Mouse (Mus musculus): Measurements from ENCODE around the gene Btg1. TPM values are rescaled to one million over a fixed set of nuclear protein-coding genes. Genes with fewer than 3 reads are reported as not detected.

The Btg1 gene
- polyA plus RNA-seq, 1 experiment: 101 TPM

GRCm38 (mm10) chr10:96605168-96605567 lies 11.6 kb upstream of the Btg1 start:
- no peak overlapping the region for H3K4me3 ChIP-seq (ENCODE audit: insufficient read depth, low read depth, low read length)
- 95% methylated on average over 1 of the region's 1 CpGs for WGBS
- no peak for TF ChIP-seq CTCF (IDR thresholded peaks at IDR 0.05; ENCODE audit: insufficient read depth, low read depth, low read length)
- no peak for TF ChIP-seq POLR2A (IDR thresholded peaks at IDR 0.05; ENCODE audit: insufficient read depth, low read depth, low read length)

GRCm38 (mm10) chr10:96605856-96606255 lies 10.9 kb upstream of the Btg1 start:
- Histone ChIP-seq H3K27ac (ENCODE audit: insufficient read depth, low read depth, low read length) (no peak overlapping the region), H3K4me1 (ENCODE audit: control insufficient read depth, insufficient read depth, low read length) (no peaks in the 10 kb centered on the region), H3K4me3 (ENCODE audit: insufficient read depth, low read depth, low read length) (no peak overlapping the region)
- 90% methylated on average over 2 of the region's 2 CpGs for WGBS
- TF ChIP-seq CTCF (IDR thresholded peaks at IDR 0.05; ENCODE audit: insufficient read depth, low read depth, low read length) (no peak), POLR2A (IDR thresholded peaks at IDR 0.05; ENCODE audit: insufficient read depth, low read depth, low read length) (no peak)

More at GRCm38 (mm10) chr10:96605168-96605567, 11.6 kb upstream of the Btg1 start:
- Histone ChIP-seq H3K4me1 (ENCODE audit: control insufficient read depth, insufficient read depth, low read length) (no peaks in the 10 kb centered on the region), H3K27ac (ENCODE audit: insufficient read depth, low read depth, low read length) (no peak overlapping the region)

- Histone ChIP-seq H3K4me3 (ENCODE audit: insufficient read depth, low read depth, low read length) (no peak overlapping the region), H3K4me1 (ENCODE audit: control insufficient read depth, insufficient read depth, low read length) (no peaks in the 10 kb centered on the region), H3K27ac (ENCODE audit: insufficient read depth, low read depth, low read length) (no peak overlapping the region)
- WGBS: 96% methylated on average over 4 of the region's 4 CpGs
- no peak for TF ChIP-seq CTCF (IDR thresholded peaks at IDR 0.05; ENCODE audit: insufficient read depth, low read depth, low read length)
- TF ChIP-seq POLR2A (IDR thresholded peaks at IDR 0.05; ENCODE audit: insufficient read depth, low read depth, low read length): no peak
Measured at GRCm38 (mm10) chr10:96607617-96608185, 9.1 kb upstream of the Btg1 start.

GRCm38 (mm10) chr10:96609356-96610345 lies 7.2 kb upstream of the Btg1 start:
- Histone ChIP-seq H3K27ac (ENCODE audit: insufficient read depth, low read depth, low read length) (no peak overlapping the region), H3K4me3 (ENCODE audit: insufficient read depth, low read depth, low read length) (no peak overlapping the region), H3K4me1 (ENCODE audit: control insufficient read depth, insufficient read depth, low read length) (no peaks in the 10 kb centered on the region)
- TF ChIP-seq POLR2A (IDR thresholded peaks at IDR 0.05; ENCODE audit: insufficient read depth, low read depth, low read length): no peak
- no peak for TF ChIP-seq CTCF (IDR thresholded peaks at IDR 0.05; ENCODE audit: insufficient read depth, low read depth, low read length)
- 87% methylated on average over 8 of the region's 8 CpGs for WGBS

GRCm38 (mm10) chr10:96616001-96616708 lies 651 bp upstream of the Btg1 start:
- WGBS: under 1% methylated on average over 24 of the region's 24 CpGs
- TF ChIP-seq CTCF (IDR thresholded peaks at IDR 0.05; ENCODE audit: insufficient read depth, low read depth, low read length): no peak
- TF ChIP-seq POLR2A (IDR thresholded peaks at IDR 0.05; ENCODE audit: insufficient read depth, low read depth, low read length): no peak; the same call in 1 of the 2 replicates
- peak overlapping the region; percentile 88 for H3K27ac ChIP-seq (ENCODE audit: insufficient read depth, low read depth, low read length)
- H3K4me1 ChIP-seq (ENCODE audit: control insufficient read depth, insufficient read depth, low read length): peaks cover 2% of the 10 kb centered on the region; the same call in 1 of the 2 replicates
- peak overlapping the region; percentile 68 for H3K4me3 ChIP-seq (ENCODE audit: insufficient read depth, low read depth, low read length)

- TF ChIP-seq CTCF (IDR thresholded peaks at IDR 0.05; ENCODE audit: insufficient read depth, low read depth, low read length) (no peak), POLR2A (IDR thresholded peaks at IDR 0.05; ENCODE audit: insufficient read depth, low read depth, low read length) (no peak)
- H3K4me3 ChIP-seq (ENCODE audit: insufficient read depth, low read depth, low read length): peak overlapping the region; percentile 68
- WGBS: under 1% methylated on average over 78 of the region's 78 CpGs
Measured at GRCm38 (mm10) chr10:96617221-96617950, 580 bp downstream of the Btg1 start.

GRCm38 (mm10) chr10:96617951-96618575 lies 1.3 kb downstream of the Btg1 start:
- whole genome bisulfite sequencing: under 1% methylated on average over 29 of the region's 29 CpGs
- H3K27ac ChIP-seq (ENCODE audit: insufficient read depth, low read depth, low read length): peak overlapping the region; percentile 85
- TF ChIP-seq POLR2A (IDR thresholded peaks at IDR 0.05; ENCODE audit: insufficient read depth, low read depth, low read length) (no peak), CTCF (IDR thresholded peaks at IDR 0.05; ENCODE audit: insufficient read depth, low read depth, low read length) (no peak)

More at GRCm38 (mm10) chr10:96617221-96617950, 580 bp downstream of the Btg1 start:
- H3K4me1 ChIP-seq (ENCODE audit: control insufficient read depth, insufficient read depth, low read length): peaks cover 2% of the 10 kb centered on the region; the same call in 1 of the 2 replicates
- H3K27ac ChIP-seq (ENCODE audit: insufficient read depth, low read depth, low read length): peak overlapping the region; percentile 85

More at GRCm38 (mm10) chr10:96617951-96618575, 1.3 kb downstream of the Btg1 start:
- H3K4me3 ChIP-seq (ENCODE audit: insufficient read depth, low read depth, low read length): peak overlapping the region; percentile 68
- H3K4me1 ChIP-seq (ENCODE audit: control insufficient read depth, insufficient read depth, low read length): peaks cover 2% of the 10 kb centered on the region; the same call in 1 of the 2 replicates
